Mouse (Mus musculus) ES-E14 (cell line): ENCODE measurements around the gene Ak5.

ENCODE experiments used
- HCFC1 ChIP-seq: IDR thresholded peaks from 2 replicates; pipeline ENCODE4 v1.6.1; 2012; ENCODE audit warnings: low read length, inconsistent platforms, borderline replicate concordance; ENCODE audit not compliant: insufficient read depth
- MAFK ChIP-seq: IDR thresholded peaks from 2 replicates; pipeline ENCODE4 v1.6.1; 2014; ENCODE audit warnings: mild to moderate bottlenecking, low read depth, low read length, inconsistent platforms; ENCODE audit not compliant: insufficient read depth

GRCm38 (mm10) chr3:152563833-152564232 lies 104.3 kb downstream of the Ak5 start:
- no peak for TF ChIP-seq HCFC1
- no peak for TF ChIP-seq MAFK
